Mouse (Mus musculus) kidney, postnatal 0 days (tissue): ENCODE results near the gene Pkp4. TPM values are rescaled to one million over a fixed set of nuclear protein-coding genes. Genes with fewer than 3 reads are reported as not detected.

Experiments used
- ATAC-seq: fragments of 200-750 bp; cut with Nextera tagmentation; replicated peaks from 2 replicates; pipeline ENCODE4 v1.8.0; 2017; ENCODE audit warnings: low read depth, moderate number of reproducible peaks, moderate TSS enrichment, moderate library complexity; ENCODE audit not compliant: low FRiP score
- DNase-seq: peaks from one replicate; pipeline ENCODE4 v3.0.0-alpha.2; 2016; ENCODE audit warnings: low spot score
- H3K27ac ChIP-seq: fragments of 300-500 bp; sonication (generic); 2 replicates; pipeline ENCODE4 v1.5.1; 2014; ENCODE audit warnings: mild to moderate bottlenecking
- H3K27me3 ChIP-seq: fragments of 300-500 bp; sonication (generic); 2 replicates; pipeline ENCODE4 v1.6.1; 2014; ENCODE audit warnings: low read length, mixed read lengths; ENCODE audit not compliant: insufficient read depth
- H3K36me3 ChIP-seq: fragments of 300-500 bp; sonication (generic); 2 replicates; pipeline ENCODE4 v1.6.1; 2014; ENCODE audit warnings: low read length, mixed read lengths; ENCODE audit not compliant: insufficient read depth
- H3K4me1 ChIP-seq: fragments of 300-500 bp; sonication (generic); replicated peaks from 2 replicates; pipeline ENCODE4 v1.6.1; 2014; ENCODE audit warnings: antibody characterized with exemption, low read length, mixed read lengths; ENCODE audit not compliant: insufficient read depth
- H3K4me2 ChIP-seq: fragments of 300-500 bp; sonication (generic); 2 replicates; pipeline ENCODE4 v1.6.1; 2014; ENCODE audit warnings: mild to moderate bottlenecking, low read length, moderate library complexity, mixed read lengths
- H3K4me3 ChIP-seq: fragments of 300-500 bp; sonication (generic); replicated peaks from 2 replicates; pipeline ENCODE4 v1.5.1; 2014; ENCODE audit warnings: low read depth, low read length
- H3K9ac ChIP-seq: fragments of 300-500 bp; sonication (generic); 2 replicates; pipeline ENCODE4 v1.6.1; 2014; ENCODE audit warnings: low read depth, low read length
- H3K9me3 ChIP-seq: fragments of 300-500 bp; sonication (generic); replicated peaks from 2 replicates; pipeline ENCODE4 v1.6.1; 2016; ENCODE audit warnings: low read length, inconsistent platforms, mixed read lengths
- CTCF ChIP-seq: IDR thresholded peaks from 2 replicates; pipeline ENCODE4 v1.5.1; 2016; ENCODE audit warnings: antibody characterized with exemption, low read depth, mild to moderate bottlenecking, moderate library complexity
- WGBS: fragments of 180-500 bp; shearing (Covaris S2); extraction: QIAGEN DNeasy Blood & Tissue Kit; methylation state at CpG from one replicate; pipeline ENCODE4 v1.1.7; 2014; 5-methylcytosine and 5-hydroxymethylcytosine counted together
- polyA plus RNA-seq: library from polyadenylated mRNA; unstranded; fragments of >200 nt; fragmentation: Nextera tagmentation; extraction: Ambion mirVana; gene quantifications from 2 replicates; pipeline ENCODE4 v1.2.1, GENCODE M21; 2015

Pkp4 gene
- polyA plus RNA-seq, 1 experiment from 2014 or later = 20.2 TPM

GRCm38 (mm10) chr2:59159961-59160604, 567 bp upstream of the Pkp4 start:
- H3K36me3 ChIP-seq = no peaks in the 10 kb centered on the region
- WGBS = under 1% methylated on average over 16 of the region's 16 CpGs
- peaks cover 4% of the 10 kb centered on the region; the same call in 1 of the 2 replicates for H3K4me1 ChIP-seq
- H3K27me3 ChIP-seq = no peaks in the 10 kb centered on the region
- peak; percentile 4; the same call in 1 of the 2 replicates for ATAC-seq
- H3K4me2 ChIP-seq = peak overlapping the region; percentile 82
- H3K9me3 ChIP-seq = no peaks in the 10 kb centered on the region
- no peak for TF ChIP-seq CTCF
- DNase-seq = peak; percentile 63
- 0 out of 2 replicates have a peak overlapping the region, but pooled peaks have one; percentile 78 for H3K9ac ChIP-seq
- H3K4me3 ChIP-seq = peak overlapping the region; percentile 80
- 0 out of 2 replicates have a peak overlapping the region, but pooled peaks have one; percentile 94 for H3K27ac ChIP-seq

GRCm38 (mm10) chr2:59161021-59161440, 381 bp downstream of the Pkp4 start:
- H3K4me1 ChIP-seq = peaks cover 4% of the 10 kb centered on the region; the same call in 1 of the 2 replicates
- peak overlapping the region; percentile 78 for H3K9ac ChIP-seq
- H3K27ac ChIP-seq = peak overlapping the region; percentile 94
- no peaks in the 10 kb centered on the region for H3K36me3 ChIP-seq
- H3K27me3 ChIP-seq = no peaks in the 10 kb centered on the region
- TF ChIP-seq CTCF = no peak
- peak overlapping the region; percentile 82 for H3K4me2 ChIP-seq
- peak overlapping the region; percentile 80 for H3K4me3 ChIP-seq
- ATAC-seq (peak; percentile 47), DNase-seq (peak; percentile 47)
- H3K9me3 ChIP-seq = no peaks in the 10 kb centered on the region
- under 1% methylated on average over 31 of the region's 58 CpGs for WGBS

- Histone ChIP-seq H3K36me3 (no peaks in the 10 kb centered on the region), H3K27ac (peak overlapping the region; percentile 94), H3K9me3 (no peaks in the 10 kb centered on the region), H3K4me2 (peak overlapping the region; percentile 82), H3K4me1 (peaks cover 4% of the 10 kb centered on the region; the same call in 1 of the 2 replicates), H3K27me3 (no peaks in the 10 kb centered on the region), H3K4me3 (peak overlapping the region; percentile 80), H3K9ac (peak overlapping the region; percentile 78)
- TF ChIP-seq CTCF = peak; percentile 50
- ATAC-seq (peak; percentile 68), DNase-seq (peak; percentile 83)
- under 1% methylated on average over 74 of the region's 74 CpGs for WGBS
These were observed 1.0 kb downstream of the Pkp4 start for GRCm38 (mm10) chr2:59161441-59162284.

DNA sequence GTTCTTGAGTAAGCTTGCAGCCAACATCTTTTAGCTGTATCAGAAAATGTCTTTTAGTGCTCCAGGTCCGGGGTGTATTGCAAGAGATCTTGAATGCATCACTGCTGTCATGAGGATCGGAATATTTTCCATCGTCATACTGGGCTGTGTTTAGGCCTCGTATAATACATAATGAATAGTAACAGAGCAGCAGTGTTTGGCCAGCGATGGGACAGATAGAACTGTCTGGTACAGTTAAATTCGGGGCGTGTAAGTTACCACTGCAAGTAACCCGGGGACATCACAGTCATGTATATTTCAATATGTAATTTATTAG, 1.6 kb downstream of the Pkp4 start:
- Histone ChIP-seq H3K9ac (peak overlapping the region; percentile 78), H3K36me3 (no peaks in the 10 kb centered on the region), H3K4me2 (peak overlapping the region; percentile 82), H3K27me3 (no peaks in the 10 kb centered on the region), H3K27ac (no peak overlapping the region), H3K9me3 (no peaks in the 10 kb centered on the region), H3K4me3 (peak overlapping the region; percentile 80), H3K4me1 (peaks cover 4% of the 10 kb centered on the region; the same call in 1 of the 2 replicates)
- DNase-seq (no peak), ATAC-seq (no peak)
- TF ChIP-seq CTCF = no peak
- WGBS = 31% methylated on average over 8 of the region's 8 CpGs

DNA sequence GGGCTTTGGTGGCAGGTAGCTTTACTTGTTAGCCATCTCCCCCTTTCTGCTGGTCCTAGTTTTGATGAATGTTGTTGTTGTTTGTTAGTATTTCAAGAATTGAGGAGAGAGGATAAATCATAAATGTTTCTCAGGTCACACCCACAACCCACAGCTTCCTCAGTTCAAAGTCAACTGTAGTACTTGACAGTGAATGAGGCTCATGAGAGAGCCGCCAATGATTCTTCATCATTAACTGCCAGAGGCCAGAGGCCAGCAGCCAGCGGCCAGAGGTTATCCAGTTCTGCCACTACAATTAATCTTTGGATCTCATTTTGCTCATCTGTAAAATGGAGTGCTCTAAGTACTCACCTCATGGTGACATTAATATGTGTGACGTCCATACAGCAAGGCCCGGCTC, 6.3 kb downstream of the Pkp4 start:
- no peaks in the 10 kb centered on the region for H3K36me3 ChIP-seq
- no peak overlapping the region for H3K4me2 ChIP-seq
- 65% methylated on average over 4 of the region's 4 CpGs for WGBS
- ATAC-seq = no peak
- DNase-seq = no peak
- no peak overlapping the region for H3K4me3 ChIP-seq
- no peak overlapping the region for H3K9ac ChIP-seq
- peaks cover 12% of the 10 kb centered on the region; the same call in 1 of the 2 replicates for H3K4me1 ChIP-seq
- H3K27me3 ChIP-seq = no peaks in the 10 kb centered on the region
- TF ChIP-seq CTCF = no peak
- no peak overlapping the region for H3K27ac ChIP-seq
- no peaks in the 10 kb centered on the region for H3K9me3 ChIP-seq

DNA sequence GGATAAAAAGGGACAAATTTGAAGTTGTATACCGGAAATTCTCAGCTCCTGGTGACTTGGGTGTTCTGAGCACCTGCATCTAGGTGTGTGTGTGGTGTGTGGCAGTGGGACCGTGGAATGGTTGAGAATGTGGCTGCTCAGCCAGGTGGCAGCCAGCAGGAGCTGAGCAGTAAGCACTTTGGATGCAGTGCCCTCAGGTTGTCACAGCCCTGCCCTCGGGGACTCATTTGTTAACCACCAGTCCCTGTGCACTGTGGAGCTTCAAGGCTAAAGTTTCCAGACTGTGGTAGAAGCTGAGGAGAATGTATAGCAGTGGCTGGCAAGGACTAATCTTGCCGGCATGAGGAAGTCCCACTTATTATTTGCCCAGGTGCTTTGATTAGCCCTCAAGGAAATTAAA, 7.2 kb downstream of the Pkp4 start:
- DNase-seq (no peak), ATAC-seq (no peak)
- no peaks in the 10 kb centered on the region for H3K27me3 ChIP-seq
- H3K9me3 ChIP-seq = no peaks in the 10 kb centered on the region
- peaks cover 12% of the 10 kb centered on the region; the same call in 1 of the 2 replicates for H3K4me1 ChIP-seq
- no peaks in the 10 kb centered on the region for H3K36me3 ChIP-seq
- no peak overlapping the region for H3K4me2 ChIP-seq
- H3K9ac ChIP-seq = no peak overlapping the region
- H3K4me3 ChIP-seq = no peak overlapping the region
- TF ChIP-seq CTCF = no peak
- WGBS = 48% methylated on average over 4 of the region's 4 CpGs
- H3K27ac ChIP-seq = no peak overlapping the region
